Mouse (Mus musculus) embryonic fibroblast, embryonic 13.5 days (primary cell): ENCODE results near the gene Rad51b. TPM values are rescaled to one million over a fixed set of nuclear protein-coding genes. Genes with fewer than 3 reads are reported as not detected.

ENCODE experiments used
- H3K27ac ChIP-seq: 2 replicates; pipeline ENCODE4 v1.5.1; 2012; ENCODE audit warnings: low read length, control low read depth, inconsistent platforms; ENCODE audit not compliant: insufficient read depth
- H3K4me1 ChIP-seq: 2 replicates; pipeline ENCODE4 v1.6.1; 2011; ENCODE audit warnings: low read length; ENCODE audit not compliant: control insufficient read depth, insufficient read depth
- H3K4me3 ChIP-seq: 2 replicates; pipeline ENCODE4 v1.5.1; 2011; ENCODE audit warnings: mild to moderate bottlenecking, control low read depth, low read length; ENCODE audit not compliant: insufficient read depth
- CTCF ChIP-seq: IDR thresholded peaks from 2 replicates; pipeline ENCODE4 v1.5.1; 2011; ENCODE audit warnings: mild to moderate bottlenecking, control low read depth, low read length, moderate library complexity, borderline replicate concordance; ENCODE audit not compliant: insufficient read depth
- POLR2A ChIP-seq: IDR thresholded peaks from 2 replicates; pipeline ENCODE4 v1.6.1; 2011; ENCODE audit warnings: low read depth, mild to moderate bottlenecking, control low read depth, low read length, moderate library complexity
- polyA plus RNA-seq: library from polyadenylated mRNA; stranded (reverse); fragments of >200 nt; gene quantifications from 2 replicates; pipeline ENCODE4 v1.2.4, GENCODE M21; 2011; ENCODE audit warnings: low read depth; ENCODE audit not compliant: missing spikeins, insufficient read length

Gene Rad51b
- polyA plus RNA-seq, 1 experiment, result 4.0 TPM

DNA sequence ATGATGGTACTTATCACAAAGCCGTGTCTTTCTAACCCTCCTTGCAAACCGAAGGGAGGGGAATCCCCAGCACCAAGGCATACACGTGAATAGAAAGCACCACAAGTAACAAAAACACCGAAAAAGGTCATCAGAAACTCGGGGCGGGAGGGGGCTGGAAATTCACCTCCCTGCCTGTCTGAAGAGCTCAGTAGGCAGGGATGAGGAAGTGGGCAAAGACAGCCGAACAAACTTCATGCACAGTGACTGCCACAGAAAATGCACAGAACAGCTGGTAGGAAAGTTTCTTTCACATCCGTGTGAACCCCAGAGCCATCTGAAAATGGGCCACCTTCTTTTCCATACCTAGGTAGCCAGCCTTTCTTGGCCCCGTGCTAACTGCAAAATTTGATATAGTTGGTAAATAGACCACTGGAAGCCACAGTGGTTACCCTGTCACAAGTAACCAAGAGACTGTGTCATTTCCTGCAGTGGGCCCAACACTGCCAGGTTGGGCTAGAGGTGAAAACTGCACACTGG lies 349.6 kb downstream of the Rad51b start:
- peaks cover 3% of the 10 kb centered on the region; the same call in 1 of the 2 replicates for H3K4me1 ChIP-seq
- no peak for TF ChIP-seq POLR2A
- TF ChIP-seq CTCF, result no peak
- no peak overlapping the region for H3K27ac ChIP-seq
- H3K4me3 ChIP-seq, result no peak overlapping the region

GRCm38 (mm10) chr12:79647382-79647781 lies 350.3 kb downstream of the Rad51b start:
- H3K4me3 ChIP-seq, result no peak overlapping the region
- TF ChIP-seq CTCF (no peak), POLR2A (no peak)
- no peak overlapping the region for H3K27ac ChIP-seq
- peaks cover 3% of the 10 kb centered on the region for H3K4me1 ChIP-seq

GRCm38 (mm10) chr12:79647976-79648375 lies 350.9 kb downstream of the Rad51b start:
- H3K4me1 ChIP-seq, result peaks cover 3% of the 10 kb centered on the region
- H3K4me3 ChIP-seq, result no peak overlapping the region
- peak overlapping the region; percentile 78; the same call in 1 of the 2 replicates for H3K27ac ChIP-seq
- TF ChIP-seq CTCF, result no peak
- no peak for TF ChIP-seq POLR2A

- peak overlapping the region; percentile 78 for H3K27ac ChIP-seq
- no peak for TF ChIP-seq POLR2A
- no peak for TF ChIP-seq CTCF
- peaks cover 3% of the 10 kb centered on the region for H3K4me1 ChIP-seq
- H3K4me3 ChIP-seq, result no peak overlapping the region
Observed at GRCm38 (mm10) chr12:79648812-79649700, 352.0 kb downstream of the Rad51b start.

DNA sequence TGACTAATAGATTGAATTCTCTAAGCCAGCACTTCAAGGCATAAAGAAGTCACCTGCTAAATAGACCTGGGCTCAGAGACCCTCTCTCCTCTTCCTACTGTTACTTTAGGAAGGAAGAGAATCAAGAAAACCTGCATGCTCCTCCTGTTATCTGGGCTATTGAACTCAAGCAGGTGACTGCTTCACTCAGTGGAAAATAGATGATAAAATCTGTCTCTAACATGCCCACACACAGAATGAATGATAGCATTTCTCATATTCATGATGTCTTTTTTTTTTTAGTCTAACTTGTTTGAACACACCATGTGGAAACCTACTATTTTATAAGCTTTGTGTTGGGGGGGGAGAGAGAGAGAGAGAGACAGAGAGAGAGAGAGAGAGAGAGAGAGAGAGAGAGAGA lies 352.7 kb downstream of the Rad51b start:
- TF ChIP-seq POLR2A (no peak), CTCF (no peak)
- Histone ChIP-seq H3K4me1 (peaks cover 3% of the 10 kb centered on the region), H3K27ac (no peak overlapping the region), H3K4me3 (no peak overlapping the region)

GRCm38 (mm10) chr12:79655138-79655537 lies 358.1 kb downstream of the Rad51b start:
- H3K27ac ChIP-seq, result no peak overlapping the region
- H3K4me1 ChIP-seq, result no peaks in the 10 kb centered on the region; the same call in 1 of the 2 replicates
- H3K4me3 ChIP-seq, result no peak overlapping the region
- no peak for TF ChIP-seq POLR2A
- TF ChIP-seq CTCF, result no peak

DNA sequence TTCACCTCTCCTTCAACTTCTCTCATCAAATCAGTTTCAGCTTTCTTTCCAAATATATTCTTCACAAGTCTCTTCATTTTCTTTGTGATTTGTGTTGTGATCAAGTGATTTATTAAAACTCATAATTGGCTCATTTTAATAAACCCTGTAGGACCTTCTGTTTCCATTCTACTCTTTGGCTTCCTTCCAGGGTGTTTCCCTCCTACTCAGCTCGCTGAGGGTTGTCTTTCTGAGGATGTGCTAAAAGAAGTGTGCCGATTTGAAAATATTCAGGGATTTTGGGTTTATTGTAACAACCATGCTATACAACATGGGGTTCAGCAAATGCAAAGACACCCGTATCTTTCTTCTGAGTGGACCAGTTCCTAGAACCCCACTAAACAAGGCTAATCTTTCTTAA lies 361.8 kb downstream of the Rad51b start:
- TF ChIP-seq POLR2A, result no peak
- no peak for TF ChIP-seq CTCF
- H3K27ac ChIP-seq, result no peak overlapping the region
- H3K4me1 ChIP-seq, result peaks cover 3% of the 10 kb centered on the region; the same call in 1 of the 2 replicates
- no peak overlapping the region for H3K4me3 ChIP-seq

GRCm38 (mm10) chr12:79661270-79661669 lies 364.2 kb downstream of the Rad51b start:
- H3K4me1 ChIP-seq, result peaks cover 3% of the 10 kb centered on the region; the same call in 1 of the 2 replicates

DNA sequence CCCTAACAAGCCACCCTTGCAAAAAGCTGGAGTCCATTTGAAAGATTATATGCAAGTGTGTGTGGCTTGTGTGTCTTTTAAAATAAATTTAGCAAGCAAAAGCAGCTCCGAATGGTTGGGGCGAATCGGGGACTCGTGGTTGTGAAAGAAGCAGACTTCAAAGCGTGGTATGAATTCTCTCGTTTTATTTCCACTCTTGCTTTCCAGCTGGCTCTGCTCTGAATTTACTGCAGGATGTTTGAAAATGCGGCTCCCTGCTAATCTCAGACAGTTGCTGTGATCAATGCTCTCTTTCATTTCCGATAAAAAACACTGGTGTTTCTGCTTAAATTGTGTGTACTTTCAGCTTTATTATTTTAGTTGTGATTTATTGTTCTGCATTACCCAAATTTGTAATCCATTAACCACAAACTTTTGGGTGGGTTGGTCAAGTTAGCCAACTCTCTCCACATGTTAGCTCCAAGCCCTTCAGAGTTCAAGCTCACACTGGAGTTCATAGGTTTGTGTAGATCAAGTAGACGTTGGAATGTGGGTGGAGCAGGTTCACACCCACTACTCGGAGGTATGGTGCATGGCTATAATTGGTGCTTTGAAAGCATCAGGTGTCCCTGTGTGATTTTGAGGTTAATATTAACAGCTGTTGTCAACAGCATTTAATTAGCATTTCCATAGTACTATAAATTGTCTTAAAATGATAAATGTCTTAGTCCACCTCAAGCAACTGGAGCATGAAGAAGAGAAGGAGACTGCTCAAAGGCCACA lies 366.2 kb downstream of the Rad51b start:
- Histone ChIP-seq H3K4me3 (no peak overlapping the region), H3K4me1 (peaks cover 3% of the 10 kb centered on the region; the same call in 1 of the 2 replicates), H3K27ac (no peak overlapping the region; the same call in 1 of the 2 replicates)
- TF ChIP-seq CTCF, result no peak
- no peak for TF ChIP-seq POLR2A

More at GRCm38 (mm10) chr12:79661270-79661669, 364.2 kb downstream of the Rad51b start:
- no peak for TF ChIP-seq POLR2A
- no peak for TF ChIP-seq CTCF
- Histone ChIP-seq H3K4me3 (no peak overlapping the region), H3K27ac (no peak overlapping the region)

DNA sequence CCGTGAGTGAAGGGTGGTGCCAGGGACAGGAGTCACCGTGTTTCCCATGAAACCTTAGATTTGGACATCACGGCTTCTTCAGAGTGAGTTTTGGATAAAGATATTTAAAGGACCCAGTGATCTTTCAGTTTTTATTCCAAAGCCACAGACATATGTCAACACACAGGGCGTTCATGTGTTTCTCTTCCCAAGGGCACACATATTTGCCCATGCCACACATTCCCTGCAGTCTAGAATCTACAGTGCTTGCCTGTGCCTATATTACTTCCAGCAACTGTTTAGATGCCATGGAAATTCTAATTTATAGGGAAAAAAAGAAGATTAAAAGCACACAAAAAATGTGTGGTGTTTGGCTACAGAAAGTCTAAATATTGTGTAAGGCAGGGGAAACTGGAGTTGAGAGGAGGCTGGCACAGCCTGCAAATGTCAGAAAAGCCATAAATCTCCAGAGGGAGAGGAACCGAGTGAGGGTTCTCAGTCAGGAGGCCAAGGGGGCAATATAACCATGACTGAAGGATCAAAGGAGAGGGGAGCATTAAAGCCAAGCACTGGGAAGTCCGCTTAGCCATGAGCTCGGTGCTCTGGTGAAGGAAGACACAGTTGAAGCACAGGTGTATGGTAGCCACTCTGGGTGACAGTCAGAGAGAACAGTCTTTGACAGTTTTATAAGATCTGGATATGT lies 367.0 kb downstream of the Rad51b start:
- no peak overlapping the region for H3K4me3 ChIP-seq
- H3K4me1 ChIP-seq, result peaks cover 3% of the 10 kb centered on the region; the same call in 1 of the 2 replicates
- no peak overlapping the region for H3K27ac ChIP-seq
- TF ChIP-seq CTCF, result no peak
- no peak for TF ChIP-seq POLR2A
